ENCODE assay signal across 9 mouse cellular contexts in the genomic region with DNA sequence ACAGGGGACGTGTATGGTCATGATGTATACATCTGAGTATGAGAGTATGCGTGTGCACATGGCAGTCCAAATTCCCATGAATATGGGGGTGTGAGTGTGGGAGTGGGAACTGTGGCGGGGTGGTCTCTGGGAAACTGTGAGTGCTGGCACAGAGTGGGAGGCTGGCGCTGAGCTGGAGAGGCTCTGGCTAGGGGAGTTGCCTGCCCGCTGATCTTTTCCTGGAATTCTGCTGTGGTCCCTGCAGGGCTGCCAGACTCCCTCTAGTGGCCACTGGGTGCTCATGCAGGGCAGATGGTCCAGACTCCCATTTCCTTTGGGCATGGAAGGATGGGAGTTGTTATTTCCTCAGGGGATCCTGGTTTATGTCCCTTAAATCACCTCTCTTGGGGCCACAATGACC.
DNase-seq lines count a peak whose midpoint lies in the region; ATAC-seq and TF ChIP-seq lines count a peak whose summit lies in the region.
"Had no signal": no experiment of that assay in that cellular context is flagged by ENCODE, and none has a peak within 500 bp of the region (broad histone marks: within the 10 kb centered on the region; RNA-seq: fewer than 3 reads in every experiment).

No protein-coding gene starts in this region.

- DNase-seq in 416B (ENCODE audit: low read depth) (peak; percentile 2), adipocyte (ENCODE audit: low spot score) (peak; percentile 38)
- peak; percentile 82 for DNase-seq in embryo, embryonic 11 days
- peak; percentile 86 for DNase-seq in kidney, postnatal 0 days (ENCODE audit: low spot score)
- DNase-seq in liver, postnatal 0 days, result peak; percentile 63
- peak; percentile 40 for DNase-seq in thymus, postnatal 4 days

- peak; percentile 36; the same call in 1 of the 2 replicates for ATAC-seq in heart, embryonic 12.5 days (ENCODE audit: insufficient number of reproducible peaks, low FRiP score)
- peak; percentile 30; the same call in 1 of the 2 replicates for ATAC-seq in kidney, postnatal 0 days (replicated peaks; ENCODE audit: low FRiP score, low read depth)
- ATAC-seq in liver, postnatal 0 days, result no peak

- H3K9ac ChIP-seq in heart, embryonic 12.5 days, result 0 out of 2 replicates have a peak overlapping the region, but pooled peaks have one; percentile 11
- no peak overlapping the region for H3K9ac ChIP-seq in kidney, postnatal 0 days (ENCODE audit: low read depth, low read length)
- H3K9ac ChIP-seq in liver, postnatal 0 days (replicated peaks), result no peak overlapping the region

- H3K4me2 ChIP-seq in heart, embryonic 12.5 days, result no peak overlapping the region
- H3K4me2 ChIP-seq in kidney, postnatal 0 days (ENCODE audit: low read length), result no peak overlapping the region
- no peak overlapping the region for H3K4me2 ChIP-seq in liver, postnatal 0 days (ENCODE audit: low read depth, low read length)

- no peak overlapping the region for H3K27ac ChIP-seq in heart, embryonic 12.5 days (ENCODE audit: poor library complexity, severe bottlenecking)
- H3K27ac ChIP-seq in kidney, postnatal 0 days, result no peak overlapping the region
- H3K27ac ChIP-seq in liver, postnatal 0 days (ENCODE audit: low read depth), result no peak overlapping the region
- no peak overlapping the region for H3K27ac ChIP-seq in olfactory bulb, adult 2 months (ENCODE audit: insufficient read depth, low read depth, low read length)

- no peaks in the 10 kb centered on the region for H3K27me3 ChIP-seq in heart, embryonic 12.5 days (replicated peaks)
- no peaks in the 10 kb centered on the region for H3K27me3 ChIP-seq in kidney, postnatal 0 days (ENCODE audit: insufficient read depth, low read length)
- H3K27me3 ChIP-seq in liver, postnatal 0 days (ENCODE audit: insufficient read depth, low read length), result no peaks in the 10 kb centered on the region

- TF ChIP-seq EP300 in liver, postnatal 0 days (IDR thresholded peaks at IDR 0.05; ENCODE audit: low read depth), result no peak

- WGBS in heart, embryonic 12.5 days, result 32% methylated on average over 5 of the region's 5 CpGs
- WGBS in kidney, postnatal 0 days, result 26% methylated on average over 5 of the region's 5 CpGs
- 28% methylated on average over 5 of the region's 5 CpGs for WGBS in liver, postnatal 0 days (ENCODE audit: insufficient replicate concordance)
- 20% methylated on average over 5 of the region's 5 CpGs for WGBS in olfactory bulb, adult 2 months

- H3K9me3 ChIP-seq in heart, embryonic 12.5 days (replicated peaks), result no peaks in the 10 kb centered on the region
- no peaks in the 10 kb centered on the region for H3K9me3 ChIP-seq in kidney, postnatal 0 days (replicated peaks; ENCODE audit: low read length)
- no peaks in the 10 kb centered on the region for H3K9me3 ChIP-seq in liver, postnatal 0 days (ENCODE audit: low read length)

- peak; percentile 90 for TF ChIP-seq CTCF in kidney, postnatal 0 days (IDR thresholded peaks at IDR 0.05; ENCODE audit: low read depth)
- TF ChIP-seq CTCF in liver, postnatal 0 days (IDR thresholded peaks at IDR 0.05; ENCODE audit: low read depth), result peak; percentile 88
- peak; percentile 92 for TF ChIP-seq CTCF in olfactory bulb, adult 2 months (IDR thresholded peaks at IDR 0.05; ENCODE audit: insufficient read depth, low read depth, low read length)

- no peak overlapping the region for H3K4me3 ChIP-seq in heart, embryonic 12.5 days
- no peak overlapping the region for H3K4me3 ChIP-seq in kidney, postnatal 0 days (replicated peaks; ENCODE audit: low read depth, low read length)
- no peak overlapping the region for H3K4me3 ChIP-seq in liver, postnatal 0 days (ENCODE audit: low read depth, low read length)
- no peak overlapping the region for H3K4me3 ChIP-seq in olfactory bulb, adult 2 months (ENCODE audit: insufficient read depth, low read depth, low read length)
- H3K4me3 ChIP-seq: erythroblast, embryonic 14.5 days had no signal

- H3K4me1 ChIP-seq in heart, embryonic 12.5 days (replicated peaks), result no peaks in the 10 kb centered on the region
- H3K4me1 ChIP-seq in kidney, postnatal 0 days (replicated peaks; ENCODE audit: insufficient read depth, low read length), result no peaks in the 10 kb centered on the region
- H3K4me1 ChIP-seq in liver, postnatal 0 days (ENCODE audit: insufficient read depth), result peaks cover 5% of the 10 kb centered on the region; the same call in 1 of the 2 replicates
- peaks cover 14% of the 10 kb centered on the region for H3K4me1 ChIP-seq in olfactory bulb, adult 2 months (ENCODE audit: control insufficient read depth, insufficient read depth, low read length)

- no peak for TF ChIP-seq POLR2A in olfactory bulb, adult 2 months (IDR thresholded peaks at IDR 0.05; ENCODE audit: insufficient read depth, low read depth, low read length)

- no peaks in the 10 kb centered on the region for H3K36me3 ChIP-seq in heart, embryonic 12.5 days
- H3K36me3 ChIP-seq in kidney, postnatal 0 days (ENCODE audit: insufficient read depth, low read length), result no peaks in the 10 kb centered on the region
- no peaks in the 10 kb centered on the region for H3K36me3 ChIP-seq in liver, postnatal 0 days (replicated peaks; ENCODE audit: insufficient read depth, low read length)

Comparison
In these comparisons a context has a peak if more than half of its experiments do, and no peak if none do; other contexts are left out.
1. DNase-seq: peak in every context shown above with its lines; median percentile 86 in kidney, postnatal 0 days; 82 in embryo, embryonic 11 days; 63 in liver, postnatal 0 days; 40 in thymus, postnatal 4 days; 38 in adipocyte; 2 in 416B.